Mouse (Mus musculus) stomach, embryonic 14.5 days (tissue): ENCODE measurements around the gene Scgb1c1. TPM values are rescaled to one million over a fixed set of nuclear protein-coding genes. Genes with fewer than 3 reads are reported as not detected.

Experiments
- ATAC-seq: fragments of 200-750 bp; cut with Nextera tagmentation; 2 replicates; pipeline ENCODE4 v1.8.0; 2017; ENCODE audit warnings: low read depth, moderate TSS enrichment; ENCODE audit not compliant: insufficient number of reproducible peaks, insufficient read depth, low FRiP score
- H3K27ac ChIP-seq: fragments of 300-500 bp; sonication (generic); 2 replicates; pipeline ENCODE4 v1.5.1; 2014; ENCODE audit warnings: mild to moderate bottlenecking, low read length, moderate library complexity, mixed read lengths
- H3K27me3 ChIP-seq: fragments of 300-500 bp; sonication (generic); 2 replicates; pipeline ENCODE4 v1.6.1; 2014; ENCODE audit warnings: low read length, control low read depth, mixed read lengths; ENCODE audit not compliant: control insufficient read depth, insufficient read depth
- H3K36me3 ChIP-seq: fragments of 300-500 bp; sonication (generic); 2 replicates; pipeline ENCODE4 v1.6.1; 2014; ENCODE audit warnings: mild to moderate bottlenecking, control low read depth, low read length, moderate library complexity, mixed read lengths; ENCODE audit not compliant: control insufficient read depth, insufficient read depth
- H3K4me1 ChIP-seq: fragments of 300-500 bp; sonication (generic); 2 replicates; pipeline ENCODE4 v1.6.1; 2014; ENCODE audit warnings: low read length, control low read depth, mixed read lengths; ENCODE audit not compliant: control insufficient read depth, insufficient read depth
- H3K4me2 ChIP-seq: fragments of 300-500 bp; sonication (generic); replicated peaks from 2 replicates; pipeline ENCODE4 v1.6.1; 2014; ENCODE audit warnings: low read depth, low read length, control low read depth
- H3K4me3 ChIP-seq: fragments of 300-500 bp; sonication (generic); 2 replicates; pipeline ENCODE4 v1.5.1; 2014; ENCODE audit warnings: low read depth, low read length, control low read depth
- H3K9ac ChIP-seq: fragments of 300-500 bp; sonication (generic); replicated peaks from 2 replicates; pipeline ENCODE4 v1.6.1; 2014; ENCODE audit warnings: low read depth, mild to moderate bottlenecking, control low read depth, low read length, moderate library complexity, mixed read lengths
- H3K9me3 ChIP-seq: fragments of 300-500 bp; sonication (generic); 2 replicates; pipeline ENCODE4 v1.6.1; 2016; ENCODE audit warnings: low read depth, low read length, control low read depth; ENCODE audit not compliant: control insufficient read depth
- WGBS: fragments of 180-500 bp; shearing (Covaris S2); extraction: QIAGEN DNeasy Blood & Tissue Kit; methylation state at CpG from one replicate; pipeline ENCODE4 v1.1.7; 2014; 5-methylcytosine and 5-hydroxymethylcytosine counted together
- polyA plus RNA-seq: library from polyadenylated mRNA; unstranded; fragments of >200 nt; fragmentation: Nextera tagmentation; extraction: Ambion mirVana; gene quantifications from 2 replicates; pipeline ENCODE4 v1.2.1, GENCODE M21; 2014

The Scgb1c1 gene
- polyA plus RNA-seq: not detected in 2 replicates

DNA sequence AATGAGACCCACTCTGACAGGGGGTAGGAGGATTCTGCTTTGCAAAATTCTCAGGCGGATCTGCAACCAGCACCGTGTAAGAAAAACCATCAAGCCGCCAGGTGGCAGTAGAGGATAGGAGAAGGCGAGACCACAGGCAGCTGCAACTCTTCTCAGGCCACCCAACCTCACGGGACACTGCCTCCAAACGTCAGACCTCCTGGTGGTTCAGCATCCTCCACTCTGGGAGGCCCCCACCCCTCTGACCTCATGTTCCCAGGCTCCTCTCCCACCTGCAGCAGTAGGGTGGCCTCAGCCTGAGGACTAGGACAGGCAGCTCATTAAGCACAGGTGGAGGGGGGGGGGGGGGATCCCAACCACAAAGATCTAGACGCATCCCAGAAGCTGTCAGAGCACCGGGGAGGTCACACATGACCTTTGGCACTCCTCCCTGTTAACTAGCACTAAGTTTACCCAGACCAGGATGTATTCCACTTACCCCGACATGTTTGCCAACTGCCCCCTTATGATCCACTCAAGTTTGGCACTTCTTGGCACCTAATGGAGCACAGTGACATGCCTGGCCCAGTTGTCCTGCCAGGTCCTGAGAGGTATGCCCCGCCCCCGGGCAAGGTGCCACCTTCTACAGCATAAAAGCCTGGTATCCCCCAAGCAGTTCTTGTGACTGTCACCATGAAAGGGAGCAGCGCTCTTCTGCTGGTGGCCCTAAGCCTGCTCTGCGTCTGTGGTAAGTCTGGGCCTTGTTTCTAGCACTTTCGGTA, at the start of gene Scgb1c1:
Gene Scgb1c1, plus strand, starts transcription at position 643 of the 761 bp plus-strand sequence.
- no peak within 1 kb of the TSS for H3K9ac ChIP-seq
- H3K4me2 ChIP-seq: no peak within 1 kb of the TSS
- no peaks in the 10 kb centered on the region for H3K9me3 ChIP-seq
- 24% methylated on average over 14 of the region's 14 CpGs for WGBS
- no peaks in the 10 kb centered on the region for H3K27me3 ChIP-seq
- H3K27ac ChIP-seq: no peak within 1 kb of the TSS
- H3K36me3 ChIP-seq: no peaks in the 10 kb centered on the region
- H3K4me1 ChIP-seq: 0 out of 2 replicates have a peak, but pooled peaks cover 4% of the 10 kb centered on the region
- ATAC-seq: peak; percentile 81
- H3K4me3 ChIP-seq: no peak within 1 kb of the TSS

DNA sequence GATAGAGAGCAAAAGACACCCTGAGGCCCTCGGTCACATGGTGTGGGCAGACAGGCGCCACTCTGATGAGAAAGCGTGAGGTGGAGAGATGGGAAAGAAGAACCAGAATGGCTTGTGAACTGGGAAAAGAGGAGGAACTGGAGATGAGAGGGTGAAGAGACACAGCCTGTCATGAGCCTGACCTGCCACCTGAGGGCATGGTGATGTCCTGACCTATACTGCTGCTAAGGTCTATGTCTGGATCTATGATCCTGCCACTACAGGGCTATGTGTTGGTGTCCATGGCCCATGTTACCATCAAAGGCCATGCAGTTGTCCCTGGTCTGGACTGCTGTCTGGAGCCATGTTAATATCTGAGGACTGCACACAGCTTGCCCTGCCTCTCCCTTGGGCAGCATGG, 47.7 kb upstream of the Scgb1c1 start:
- Histone ChIP-seq H3K9me3 (no peaks in the 10 kb centered on the region), H3K4me1 (no peaks in the 10 kb centered on the region)
- 84% methylated on average over 3 of the region's 3 CpGs for WGBS

DNA sequence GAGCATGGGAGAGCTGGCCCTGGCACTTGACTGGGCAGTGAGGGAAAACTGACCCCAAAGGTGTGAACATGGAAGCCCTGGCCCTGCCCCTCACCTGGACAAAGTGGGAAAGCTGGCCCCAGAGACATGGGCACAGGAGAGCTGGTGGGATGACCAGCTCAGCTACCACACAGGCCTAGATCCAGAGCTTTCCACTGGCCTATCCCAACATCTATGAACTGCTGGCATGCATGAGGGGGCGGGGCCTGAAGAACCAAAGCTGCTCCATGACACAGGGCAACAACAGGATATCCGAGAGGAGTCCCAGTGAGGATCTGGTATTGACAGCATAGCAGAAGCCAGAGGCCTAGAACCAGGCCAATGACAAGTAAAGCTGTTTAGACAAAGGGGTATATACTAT, 47.1 kb upstream of the Scgb1c1 start:
- no peak overlapping the region for H3K4me3 ChIP-seq
- H3K4me2 ChIP-seq: no peak overlapping the region
- WGBS: 69% methylated on average over 2 of the region's 2 CpGs
- no peaks in the 10 kb centered on the region for H3K9me3 ChIP-seq
- H3K9ac ChIP-seq: no peak overlapping the region
- no peaks in the 10 kb centered on the region for H3K36me3 ChIP-seq
- H3K27ac ChIP-seq: no peak overlapping the region
- no peaks in the 10 kb centered on the region for H3K27me3 ChIP-seq
- ATAC-seq: 0 out of 2 replicates have a peak, but pooled peaks have one; percentile 14
- no peaks in the 10 kb centered on the region for H3K4me1 ChIP-seq

More for the DNA sequence above, 47.7 kb upstream of the Scgb1c1 start:
- H3K4me3 ChIP-seq: no peak overlapping the region
- no peak overlapping the region for H3K27ac ChIP-seq
- no peak for ATAC-seq
- no peaks in the 10 kb centered on the region for H3K27me3 ChIP-seq
- H3K4me2 ChIP-seq: no peak overlapping the region
- H3K9ac ChIP-seq: no peak overlapping the region
- H3K36me3 ChIP-seq: no peaks in the 10 kb centered on the region

DNA sequence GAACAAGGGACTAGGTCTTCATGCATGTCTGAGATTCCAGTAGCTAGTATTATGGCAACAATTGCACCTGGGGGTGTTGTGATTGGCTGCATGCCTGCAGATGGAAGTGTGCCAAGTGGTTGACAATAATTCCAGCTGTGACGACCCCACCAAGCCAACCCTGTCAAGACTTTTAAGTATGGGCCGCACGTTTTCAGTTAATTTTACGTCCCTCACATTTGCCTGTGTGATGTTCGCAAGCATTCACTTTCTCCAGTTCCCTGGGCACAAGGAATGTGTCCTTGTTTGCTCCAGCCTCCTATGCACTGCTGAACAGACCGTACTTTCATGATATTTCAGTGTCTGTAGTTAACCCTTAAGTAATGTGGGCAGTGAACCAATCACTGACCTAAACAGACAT, 42.7 kb upstream of the Scgb1c1 start:
- H3K4me3 ChIP-seq: no peak overlapping the region
- no peak for ATAC-seq
- WGBS: 72% methylated on average over 6 of the region's 6 CpGs

DNA sequence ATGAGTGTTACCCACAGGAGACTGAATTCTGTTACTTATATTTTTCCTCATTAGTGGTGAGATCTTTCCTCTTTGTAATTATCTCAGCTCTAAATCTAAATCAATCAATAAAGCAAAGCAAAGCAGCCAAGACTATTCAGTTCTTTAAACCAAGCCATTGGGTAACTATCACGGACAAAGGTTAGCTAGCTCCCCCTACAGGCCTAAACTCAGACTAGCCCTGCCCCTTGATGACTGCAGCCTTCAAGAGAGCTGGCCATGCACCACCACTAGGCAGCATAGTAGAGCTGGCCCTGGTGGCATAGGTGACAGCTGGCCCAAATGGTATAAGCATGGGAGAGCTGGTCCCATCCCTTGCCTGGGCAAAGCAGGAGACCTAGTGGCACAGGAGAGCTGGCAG, 39.6 kb upstream of the Scgb1c1 start:
- Histone ChIP-seq H3K4me1 (no peaks in the 10 kb centered on the region), H3K4me3 (no peak overlapping the region)
- 15% methylated on average over 1 of the region's 1 CpGs for WGBS

More for the DNA sequence above, 42.7 kb upstream of the Scgb1c1 start:
- Histone ChIP-seq H3K27me3 (no peaks in the 10 kb centered on the region), H3K4me2 (no peak overlapping the region), H3K9ac (no peak overlapping the region), H3K9me3 (no peaks in the 10 kb centered on the region), H3K36me3 (no peaks in the 10 kb centered on the region), H3K27ac (no peak overlapping the region), H3K4me1 (no peaks in the 10 kb centered on the region)

DNA sequence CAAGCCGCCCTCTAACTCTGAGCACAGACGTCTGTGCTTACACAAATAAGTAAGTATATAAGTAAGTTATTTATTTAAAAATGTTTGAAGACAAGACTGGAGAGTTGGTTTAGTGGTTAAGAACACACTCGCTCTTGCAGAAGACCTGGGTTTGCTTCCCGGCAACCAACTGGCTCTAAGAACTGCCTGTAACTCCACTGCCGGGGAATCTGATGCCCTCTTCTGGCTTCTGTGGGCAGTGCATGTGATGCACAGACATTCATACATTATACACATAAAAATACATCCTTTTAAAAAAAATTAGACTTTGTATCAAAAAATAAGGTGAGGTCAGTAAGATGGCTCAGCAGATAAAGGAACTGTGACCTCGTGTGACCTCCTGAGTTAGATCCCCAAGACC, 34.9 kb upstream of the Scgb1c1 start:
- 88% methylated on average over 6 of the region's 6 CpGs for WGBS
- Histone ChIP-seq H3K27me3 (no peaks in the 10 kb centered on the region), H3K4me3 (no peak overlapping the region)

More for the DNA sequence above, 39.6 kb upstream of the Scgb1c1 start:
- no peak overlapping the region for H3K4me2 ChIP-seq
- no peaks in the 10 kb centered on the region for H3K27me3 ChIP-seq
- H3K9me3 ChIP-seq: no peaks in the 10 kb centered on the region
- ATAC-seq: no peak
- no peak overlapping the region for H3K27ac ChIP-seq
- no peak overlapping the region for H3K9ac ChIP-seq
- H3K36me3 ChIP-seq: no peaks in the 10 kb centered on the region

DNA sequence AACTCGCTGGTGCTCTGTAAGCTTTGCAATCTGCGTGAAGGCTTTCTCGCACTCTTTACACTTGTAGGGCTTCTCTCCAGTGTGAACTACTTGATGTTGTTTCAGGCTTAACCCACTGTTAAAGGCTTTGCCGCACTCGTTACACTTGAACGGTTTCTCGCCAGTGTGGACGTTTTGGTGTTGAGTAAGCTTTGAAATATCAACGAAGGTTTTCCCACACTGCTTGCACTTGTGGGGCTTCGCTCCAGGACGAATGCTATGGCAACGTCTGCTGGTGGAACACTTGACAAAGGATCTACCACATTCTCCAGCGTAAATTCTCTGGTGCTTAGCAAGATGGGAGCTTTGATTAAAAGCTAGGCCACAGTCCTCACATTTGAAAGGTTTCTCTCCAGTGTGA, 33.6 kb upstream of the Scgb1c1 start:
- Histone ChIP-seq H3K4me2 (no peak overlapping the region), H3K9me3 (no peaks in the 10 kb centered on the region)
- ATAC-seq: no peak

More for the DNA sequence above, 34.9 kb upstream of the Scgb1c1 start:
- Histone ChIP-seq H3K9me3 (no peaks in the 10 kb centered on the region), H3K36me3 (no peaks in the 10 kb centered on the region; the same call in 1 of the 2 replicates), H3K4me2 (no peak overlapping the region), H3K27ac (no peak overlapping the region), H3K9ac (no peak overlapping the region), H3K4me1 (no peaks in the 10 kb centered on the region)
- no peak for ATAC-seq

DNA sequence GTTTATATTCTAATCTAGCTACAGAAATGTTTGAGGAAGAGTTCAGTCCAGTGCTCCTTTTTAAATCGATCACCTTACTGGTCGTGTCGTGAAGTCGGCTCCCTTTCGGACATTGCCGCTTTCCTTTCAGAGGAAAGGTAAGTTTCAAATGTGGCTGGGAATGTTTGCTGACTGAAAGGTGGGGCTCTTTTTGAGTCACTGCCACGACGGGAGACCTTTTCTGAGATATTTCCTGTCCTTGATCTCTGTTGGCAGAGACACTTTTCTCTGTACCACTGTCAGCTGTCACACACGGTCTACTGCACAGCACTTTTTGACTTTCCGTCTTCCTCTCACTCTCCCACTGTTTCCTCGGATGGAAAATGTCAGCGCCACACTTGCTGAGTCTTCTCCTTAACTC, 32.5 kb upstream of the Scgb1c1 start:
- Histone ChIP-seq H3K4me2 (no peak overlapping the region), H3K9ac (no peak overlapping the region), H3K36me3 (no peaks in the 10 kb centered on the region; the same call in 1 of the 2 replicates), H3K9me3 (no peaks in the 10 kb centered on the region), H3K4me1 (no peaks in the 10 kb centered on the region), H3K27me3 (no peaks in the 10 kb centered on the region), H3K4me3 (no peak overlapping the region), H3K27ac (no peak overlapping the region)
- 91% methylated on average over 12 of the region's 12 CpGs for WGBS
- ATAC-seq: no peak

More for the DNA sequence above, 33.6 kb upstream of the Scgb1c1 start:
- no peak overlapping the region for H3K4me3 ChIP-seq
- no peak overlapping the region for H3K27ac ChIP-seq
- 89% methylated on average over 13 of the region's 13 CpGs for WGBS
- H3K36me3 ChIP-seq: no peaks in the 10 kb centered on the region; the same call in 1 of the 2 replicates
- no peak overlapping the region for H3K9ac ChIP-seq
- H3K4me1 ChIP-seq: no peaks in the 10 kb centered on the region
- H3K27me3 ChIP-seq: no peaks in the 10 kb centered on the region
